Mouse (Mus musculus) CD4-positive, CD25-positive, alpha-beta regulatory T cell, adult 4 months (primary cell): ENCODE results near the gene Ccdc73. TPM values are rescaled to one million over a fixed set of nuclear protein-coding genes. Genes with fewer than 3 reads are reported as not detected.
"Not testable (repeated sequence)": the region's sequence is repeated elsewhere in the genome, so short reads cannot be mapped to it uniquely, and the experiment has no call there.

Experiments used
- ATAC-seq: one replicate; pipeline ENCODE4 v1.8.0; 2017
- polyA plus RNA-seq, 2 experiments: library from polyadenylated mRNA; unstranded; fragments of 100-300 nt; shearing (Covaris generic); gene quantifications; one replicate each; pipeline ENCODE4 v1.2.1; 2017

Ccdc73 gene
- polyA plus RNA-seq, 2 experiments from 2014 or later, result 3.4 to 4.5 TPM

GRCm38 (mm10) chr2:104878794-104879193 is 11.2 kb downstream of the Ccdc73 start:
- ATAC-seq, result no peak

DNA sequence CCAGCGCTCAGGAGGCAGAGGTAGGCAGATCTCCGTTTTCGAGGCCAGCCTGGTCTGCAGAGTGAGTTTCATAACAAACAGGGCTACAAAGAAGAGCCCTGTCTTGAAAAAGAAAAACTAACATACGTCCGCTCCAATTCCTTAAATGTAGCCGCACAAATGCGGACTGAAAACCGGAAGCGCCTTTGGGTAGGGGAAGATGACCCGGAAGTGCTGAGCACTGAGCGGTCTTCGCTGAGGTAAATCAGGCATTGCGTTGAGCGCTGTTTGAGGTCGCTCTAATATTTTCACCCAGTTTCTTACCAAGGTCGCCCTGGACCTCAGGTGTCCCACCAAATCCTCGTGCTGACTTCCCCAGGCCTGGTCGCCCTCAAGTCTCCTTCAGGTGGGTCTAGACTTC is 18.5 kb downstream of the Ccdc73 start:
- no peak for ATAC-seq

DNA sequence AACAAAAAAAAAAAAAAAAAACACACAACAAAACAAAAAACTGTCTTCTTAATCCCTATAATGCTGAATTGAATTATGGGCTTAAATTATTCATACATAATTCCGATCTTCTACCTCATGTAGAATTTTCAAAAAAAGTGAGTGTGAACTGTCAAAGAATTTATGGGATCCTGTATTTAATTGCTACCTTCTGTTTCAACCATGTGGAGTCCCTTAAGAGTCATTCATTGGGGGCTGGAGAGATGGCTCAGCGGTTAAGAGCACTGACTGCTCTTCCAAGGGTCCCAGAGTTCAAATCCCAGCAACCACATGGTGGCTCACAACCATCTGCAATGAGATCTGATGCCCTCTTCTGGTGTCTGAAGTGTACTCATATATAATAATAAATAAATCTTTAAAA is 19.7 kb downstream of the Ccdc73 start:
- not testable (repeated sequence) for ATAC-seq

DNA sequence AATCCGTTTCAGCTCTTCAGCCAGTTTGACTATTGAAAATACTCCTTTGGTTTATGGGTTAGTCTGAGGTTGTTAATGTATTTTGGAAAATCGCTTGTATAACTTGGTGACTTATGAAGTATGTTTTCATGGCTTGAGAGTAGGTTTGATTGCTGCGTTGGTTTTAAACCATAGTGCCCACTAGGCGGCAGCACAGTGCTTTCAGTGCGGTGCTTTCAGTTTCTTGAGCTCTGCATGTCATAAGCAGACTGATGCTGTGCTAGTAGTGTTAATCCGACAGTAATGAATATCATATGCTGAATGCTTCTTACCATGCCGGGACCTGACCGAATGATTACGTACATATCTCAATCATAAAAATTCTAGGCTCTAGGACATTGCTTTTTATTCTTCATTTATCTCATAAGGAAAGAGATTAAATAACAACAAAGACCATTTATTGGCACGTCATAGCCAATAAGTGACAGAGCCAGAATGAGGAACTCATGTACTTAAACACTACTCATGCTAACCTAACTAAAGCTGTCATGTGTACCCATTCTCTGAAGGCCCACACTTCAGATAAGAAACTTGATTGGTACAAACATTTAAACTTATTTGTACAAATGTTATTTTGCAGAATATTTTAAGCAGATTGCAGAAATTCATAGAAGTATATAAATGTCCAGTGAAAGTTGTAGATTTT is 20.4 kb downstream of the Ccdc73 start:
- peak; percentile 79 for ATAC-seq

DNA sequence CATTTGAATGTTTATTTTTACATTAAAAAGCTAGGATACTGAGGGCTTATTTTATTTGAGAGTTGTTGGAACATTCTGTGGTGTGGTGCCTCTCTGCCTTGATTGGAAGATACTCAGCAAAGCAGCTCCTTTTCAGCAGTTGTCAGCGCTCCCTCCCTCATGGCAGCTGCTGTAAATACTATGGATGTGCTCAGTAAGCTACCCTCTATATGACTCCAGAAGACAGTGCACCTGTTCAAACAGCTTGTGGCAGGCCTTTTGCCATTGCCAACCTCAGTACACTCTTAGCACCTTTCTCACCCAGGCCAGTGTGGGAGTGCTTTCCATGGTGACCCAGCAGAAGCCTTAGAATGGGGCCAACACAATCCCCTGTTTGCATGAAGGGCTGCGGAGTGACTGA is 32.4 kb downstream of the Ccdc73 start:
- no peak for ATAC-seq

- ATAC-seq, result no peak
These were observed 48.1 kb downstream of the Ccdc73 start for GRCm38 (mm10) chr2:104915709-104916108.

DNA sequence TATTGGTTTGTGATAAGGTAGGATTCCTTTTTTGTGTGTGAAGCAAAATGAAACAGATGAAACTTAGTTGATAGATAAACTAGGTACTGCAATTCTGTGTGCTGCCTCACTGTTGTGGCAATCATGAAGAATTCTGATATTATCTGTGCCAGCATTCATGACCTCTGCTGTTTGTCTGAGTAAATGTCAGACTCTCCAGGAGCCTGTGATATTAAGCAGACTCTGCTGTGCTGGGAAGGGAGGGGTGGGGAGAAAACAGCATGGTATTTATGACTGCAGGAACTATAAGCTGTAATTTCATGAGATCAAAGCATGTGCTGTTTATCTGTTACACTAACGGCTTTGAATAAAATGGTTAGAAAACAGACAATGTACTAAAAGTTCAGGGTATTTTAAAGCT is 96.9 kb downstream of the Ccdc73 start:
- ATAC-seq, result no peak

GRCm38 (mm10) chr2:104981712-104982111 is 114.1 kb downstream of the Ccdc73 start:
- no peak for ATAC-seq

GRCm38 (mm10) chr2:104985796-104986195 is 118.2 kb downstream of the Ccdc73 start:
- no peak for ATAC-seq

- no peak for ATAC-seq
These were observed 121.4 kb downstream of the Ccdc73 start for GRCm38 (mm10) chr2:104988974-104989373.

DNA sequence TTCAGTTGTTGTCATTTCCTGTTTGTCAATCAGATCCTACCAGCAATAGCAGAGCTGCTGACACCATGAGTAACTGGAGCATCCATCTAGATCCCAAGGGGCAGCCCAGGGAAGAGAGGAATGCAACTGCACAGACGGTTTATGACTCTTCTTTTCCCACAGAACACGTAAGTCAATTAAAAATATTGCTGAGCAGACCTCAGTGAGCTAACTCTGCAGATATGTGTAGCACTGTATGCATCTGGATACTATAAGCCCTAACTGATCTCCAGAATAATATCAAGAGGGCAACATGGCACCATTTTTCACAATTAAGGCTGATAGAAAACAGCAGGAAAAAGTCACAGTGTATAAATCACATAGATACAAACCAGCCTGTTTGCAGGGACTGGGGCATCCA is 126.8 kb downstream of the Ccdc73 start:
- no peak for ATAC-seq

- ATAC-seq, result no peak
These were observed 128.6 kb downstream of the Ccdc73 start for GRCm38 (mm10) chr2:104996201-104996600.

DNA sequence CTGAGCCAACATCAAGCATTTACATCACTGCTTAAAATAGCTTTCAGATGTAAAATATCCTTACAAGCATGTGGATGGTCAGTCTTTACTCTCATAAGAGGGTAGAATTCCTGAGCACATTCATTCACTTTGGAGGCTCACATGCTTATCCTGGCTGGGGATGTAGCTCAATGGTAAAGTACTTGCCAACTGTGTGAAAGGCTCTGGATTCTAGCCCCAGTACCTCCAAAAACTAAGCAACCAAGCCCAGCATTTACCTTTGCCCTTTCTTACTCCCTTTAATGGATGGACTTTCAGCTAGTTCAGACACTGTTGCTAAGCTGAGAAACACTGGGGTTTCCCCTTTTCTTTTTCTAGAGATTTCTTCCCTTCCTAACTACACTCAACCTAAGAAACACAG is 139.6 kb downstream of the Ccdc73 start:
- no peak for ATAC-seq

DNA sequence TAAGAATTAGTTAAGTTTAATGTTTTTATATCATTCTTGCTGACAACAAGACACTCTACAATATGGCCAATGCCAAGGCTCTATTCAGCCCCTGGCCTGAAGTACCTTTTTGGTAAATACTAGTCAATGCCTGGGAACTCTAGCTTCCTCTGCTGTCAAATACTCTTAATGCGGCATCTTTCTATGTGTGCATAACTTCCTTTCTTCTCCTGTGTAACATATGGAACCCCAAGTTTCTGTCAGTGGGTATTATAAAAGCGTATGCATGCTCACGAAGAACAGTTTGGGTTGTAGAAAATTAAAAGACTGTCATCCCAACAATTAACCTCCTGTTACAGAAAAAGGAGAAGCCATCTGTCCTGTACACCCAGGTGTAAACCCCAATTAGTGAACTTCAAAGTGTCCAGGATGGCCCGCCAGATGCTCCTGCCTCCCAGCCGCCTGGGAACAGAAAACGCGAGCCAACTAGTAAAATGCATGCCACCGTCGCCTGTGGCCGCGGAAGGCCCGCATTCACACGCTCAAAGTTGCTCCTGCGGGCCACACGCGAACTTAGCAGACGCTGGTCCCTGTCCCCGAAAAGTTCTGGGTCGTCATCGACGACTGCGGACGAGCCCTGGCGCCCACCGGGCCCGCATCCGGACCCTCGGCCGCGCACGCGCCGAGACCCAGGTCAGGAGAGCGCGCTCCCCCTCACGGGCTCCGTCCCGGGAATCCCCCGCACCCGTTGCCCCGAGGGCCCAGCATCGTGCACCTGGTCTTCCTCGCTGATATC is 148.8 kb downstream of the Ccdc73 start:
- peak; percentile 43 for ATAC-seq

DNA sequence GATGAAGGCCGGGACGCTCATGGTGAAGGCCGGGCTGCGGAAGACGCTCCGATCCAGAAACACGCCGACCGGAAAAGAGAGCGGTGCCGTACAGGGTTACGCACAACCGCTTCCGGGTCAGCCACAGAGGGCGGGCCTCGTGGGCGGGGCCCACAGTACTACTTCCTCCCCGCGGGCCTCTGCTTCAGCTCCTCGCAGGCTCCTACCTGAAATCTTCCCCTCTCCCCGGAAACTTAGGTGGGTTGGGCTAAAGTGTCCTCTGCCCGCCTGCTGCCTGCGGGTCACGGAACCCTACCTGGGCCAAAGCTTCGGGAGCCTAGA is 149.3 kb downstream of the Ccdc73 start, which contains the start of gene Eif3m:
Eif3m (minus strand) TSS at position 114 of the 321 bp plus-strand sequence.
- peak; percentile 95 for ATAC-seq

GRCm38 (mm10) chr2:105017802-105018201 is 150.2 kb downstream of the Ccdc73 start:
- ATAC-seq, result no peak

DNA sequence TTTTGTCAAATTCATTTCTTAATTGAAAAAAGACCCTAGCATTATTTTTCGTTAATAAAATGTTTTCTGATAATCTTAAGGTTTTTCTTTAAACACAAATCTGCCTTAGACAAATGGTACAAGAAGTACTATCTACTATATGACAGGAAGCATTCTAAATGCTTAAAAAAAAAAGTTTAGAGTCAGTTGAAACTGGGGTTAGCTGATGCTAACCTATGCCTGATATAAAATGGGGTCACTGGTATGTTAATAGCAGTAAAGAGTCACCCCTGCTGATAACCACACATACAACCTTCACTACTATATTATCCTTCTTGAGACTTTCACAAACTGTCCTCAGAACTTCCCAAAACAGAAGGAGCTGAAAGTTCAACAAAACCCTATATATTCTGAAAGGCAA is 151.9 kb downstream of the Ccdc73 start:
- no peak for ATAC-seq

DNA sequence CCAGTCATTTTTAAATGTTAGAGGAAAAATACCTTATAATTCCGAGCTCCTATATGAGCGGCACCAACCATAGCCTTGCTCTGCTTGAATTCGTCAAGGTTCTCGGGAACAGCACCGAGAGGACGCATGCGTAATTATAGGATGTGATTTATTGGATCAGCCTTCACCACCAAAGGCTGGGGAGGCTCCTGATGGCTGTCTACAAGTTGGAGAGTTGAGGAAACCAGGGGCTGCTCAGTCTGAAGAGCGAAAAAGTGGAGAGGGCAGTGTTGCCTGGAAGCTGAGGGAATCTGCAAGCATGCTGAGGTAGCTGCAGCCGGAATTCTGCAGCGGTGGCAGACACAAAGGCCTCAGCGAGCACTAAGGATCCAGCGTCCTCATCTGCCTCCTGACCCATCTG is 153.7 kb downstream of the Ccdc73 start:
- no peak for ATAC-seq

DNA sequence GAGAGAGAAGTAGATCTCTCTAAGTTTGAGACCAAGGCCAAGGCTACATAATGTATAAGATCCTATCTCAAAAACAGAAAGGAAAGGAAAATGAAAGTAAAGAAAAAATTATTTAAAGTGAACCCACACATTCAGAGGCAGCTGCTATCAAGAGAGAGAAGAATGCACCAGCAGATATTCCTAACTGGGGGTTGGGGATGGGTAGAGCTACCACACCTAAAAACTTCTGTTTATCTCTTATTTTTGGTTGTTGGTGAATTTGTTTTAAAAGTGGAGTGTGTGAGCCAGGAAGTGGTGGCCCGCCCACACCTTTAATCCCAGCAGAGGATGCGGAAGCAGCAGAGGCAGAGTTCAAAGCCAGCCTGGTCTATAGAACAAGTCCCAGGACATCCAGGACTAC is 154.2 kb downstream of the Ccdc73 start:
- ATAC-seq, result peak; percentile 89

- no peak for ATAC-seq
These were observed 155.5 kb downstream of the Ccdc73 start for GRCm38 (mm10) chr2:105023031-105023615.

DNA sequence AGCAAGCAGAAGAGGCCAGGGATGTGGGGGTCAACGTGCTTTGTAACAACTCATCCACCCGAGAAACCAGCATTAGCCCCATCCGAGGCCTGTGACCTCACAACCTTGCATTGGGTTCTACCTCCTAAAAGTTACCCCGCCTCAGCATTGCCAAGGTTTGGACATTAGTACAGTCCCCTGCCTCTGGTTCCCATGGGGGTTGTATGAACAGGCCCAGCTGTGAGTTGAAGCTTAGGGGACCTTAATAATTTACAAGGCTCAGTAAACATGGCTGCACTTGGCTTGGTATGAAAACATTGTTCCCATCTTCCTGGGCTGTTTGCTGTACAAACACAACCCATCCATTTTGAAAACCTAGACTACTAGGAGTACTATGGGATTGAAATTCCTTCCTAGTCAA is 156.2 kb downstream of the Ccdc73 start:
- ATAC-seq, result no peak

DNA sequence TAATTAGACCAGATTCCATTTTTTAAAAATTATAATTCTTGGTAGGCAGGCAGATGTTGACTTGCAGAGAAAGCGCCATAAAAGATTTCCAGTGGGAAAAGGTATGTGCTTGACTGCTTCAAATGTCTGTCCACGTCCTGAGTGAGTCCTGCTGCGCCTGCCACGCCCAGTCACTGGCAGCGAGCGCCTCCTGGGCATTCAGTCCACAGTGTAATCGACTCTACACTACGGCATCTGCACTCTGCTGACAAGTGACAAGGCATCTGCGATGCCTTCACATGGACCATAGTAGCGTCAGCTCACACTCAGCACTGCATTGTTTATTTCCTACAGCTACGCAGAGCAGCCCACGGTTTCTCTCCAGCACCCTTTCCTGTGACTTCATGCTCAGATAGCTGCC is 158.0 kb downstream of the Ccdc73 start:
- not testable (repeated sequence) for ATAC-seq

DNA sequence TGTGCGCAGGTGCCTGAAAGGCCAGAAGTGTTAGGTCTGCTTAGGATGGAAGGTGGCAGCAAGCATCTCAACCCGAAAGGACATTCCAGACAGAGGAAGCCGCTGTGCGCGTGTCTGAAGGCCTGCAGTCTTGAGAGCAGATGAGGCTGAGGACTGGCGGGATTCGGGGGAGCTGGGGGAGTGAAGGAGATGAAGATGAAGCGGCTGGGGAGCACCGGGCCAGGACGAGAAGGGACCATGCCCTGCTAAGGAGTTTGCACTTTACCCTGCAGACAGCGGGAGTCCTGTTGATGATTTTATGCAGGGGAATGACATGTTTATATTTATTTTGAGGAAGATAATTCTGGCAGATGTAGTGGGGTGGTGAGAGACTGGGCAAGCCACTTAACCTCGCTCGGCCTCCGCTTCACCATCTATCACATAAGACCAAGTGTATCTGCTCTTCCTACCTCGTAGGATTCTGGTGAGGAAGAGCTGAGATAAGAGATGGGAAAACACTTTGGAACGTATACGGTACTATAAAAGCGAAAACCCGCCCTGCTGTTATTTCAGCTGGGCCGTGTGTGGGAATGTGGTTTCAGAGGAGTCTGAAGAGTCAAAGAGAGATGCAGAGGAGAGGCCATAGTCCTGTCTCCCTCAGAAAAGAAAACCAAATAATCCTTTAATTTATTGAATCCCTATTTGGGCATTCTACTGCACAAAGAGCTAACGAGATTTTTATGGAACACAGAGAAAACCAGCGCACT is 159.5 kb downstream of the Ccdc73 start:
- ATAC-seq, result no peak
